Mouse (Mus musculus): ENCODE results near the gene Tcta.
"Not testable (repeated sequence)": the region's sequence is repeated elsewhere in the genome, so short reads cannot be mapped to it uniquely, and the experiment has no call there.

Tcta gene

GRCm38 (mm10) chr9:108308141-108308540 lies 2.2 kb upstream of the Tcta start:
- no peak for DNase-seq

GRCm38 (mm10) chr9:108307021-108307807 lies 1.3 kb upstream of the Tcta start:
- DNase-seq: no peak

- peak; percentile 92 for DNase-seq
These were observed 616 bp upstream of the Tcta start for GRCm38 (mm10) chr9:108306571-108306980.

- peak; percentile 27 for DNase-seq
These were observed 790 bp downstream of the Tcta start for GRCm38 (mm10) chr9:108305170-108305569.

GRCm38 (mm10) chr9:108304716-108305115 lies 1.2 kb downstream of the Tcta start:
- DNase-seq: no peak

GRCm38 (mm10) chr9:108301853-108302252 lies 4.1 kb downstream of the Tcta start:
- DNase-seq: no peak

GRCm38 (mm10) chr9:108296453-108297355 lies 9.3 kb downstream of the Tcta start, which contains the start of gene Amt:
Gene Amt, plus strand, starts transcription at chr9:108296853.
- no peak for DNase-seq

- no peak for DNase-seq
These were observed 15.2 kb downstream of the Tcta start for GRCm38 (mm10) chr9:108290773-108291172.

- DNase-seq: peak; percentile 90
These were observed 15.8 kb downstream of the Tcta start, which contains the start of gene Nicn1 for GRCm38 (mm10) chr9:108290016-108290750. Gene Nicn1, plus strand, starts transcription at chr9:108290429.

GRCm38 (mm10) chr9:108289347-108289746 lies 16.6 kb downstream of the Tcta start:
- no peak for DNase-seq

GRCm38 (mm10) chr9:108287526-108288238 lies 18.3 kb downstream of the Tcta start:
- not testable (repeated sequence) for DNase-seq

- peak; percentile 78 for DNase-seq
These were observed 21.6 kb downstream of the Tcta start for GRCm38 (mm10) chr9:108284410-108284809.

- no peak for DNase-seq
These were observed 25.7 kb downstream of the Tcta start for GRCm38 (mm10) chr9:108280071-108280828.

- peak; percentile 58 for DNase-seq
These were observed 27.1 kb downstream of the Tcta start for GRCm38 (mm10) chr9:108278697-108279450.

GRCm38 (mm10) chr9:108275331-108275659 lies 30.7 kb downstream of the Tcta start:
- no peak for DNase-seq

- no peak for DNase-seq
These were observed 31.3 kb downstream of the Tcta start for GRCm38 (mm10) chr9:108274476-108275330.

- DNase-seq: no peak
These were observed 32.5 kb downstream of the Tcta start for GRCm38 (mm10) chr9:108273485-108273884.

GRCm38 (mm10) chr9:108272691-108273090 lies 33.3 kb downstream of the Tcta start:
- DNase-seq: no peak

- no peak for DNase-seq
These were observed 34.0 kb downstream of the Tcta start for GRCm38 (mm10) chr9:108271941-108272340.

GRCm38 (mm10) chr9:108268701-108269100 lies 37.3 kb downstream of the Tcta start:
- not testable (repeated sequence) for DNase-seq

Data from thymus, postnatal 14 days (tissue).